Mouse (Mus musculus) MEL (cell line): ENCODE measurements around the gene Tnfrsf8. TPM values are rescaled to one million over a fixed set of nuclear protein-coding genes. Genes with fewer than 3 reads are reported as not detected.

Experiments
- DNase-seq: peaks from one replicate; pipeline ENCODE4 v3.0.0; 2011; ENCODE audit warnings: low read depth, low spot score
- H3K27ac ChIP-seq: 2 replicates; pipeline ENCODE4 v1.5.1; 2012; ENCODE audit warnings: low read depth, mild to moderate bottlenecking, control low read depth, low read length, moderate library complexity; ENCODE audit not compliant: control insufficient read depth
- H3K27me3 ChIP-seq, 2 experiments: fragments of 150-350 bp in 1 of 2; sonication (generic) in 1 of 2; 2 replicates each; pipeline ENCODE4 v1.6.1; 2012; ENCODE audit warnings: low read length in 2 of 2, mild to moderate bottlenecking in 2 of 2, improper control_type of control experiment in 1 of 2, moderate library complexity in 1 of 2; ENCODE audit not compliant: insufficient read depth in 2 of 2, control insufficient read depth in 1 of 2
- H3K36me3 ChIP-seq, 2 experiments: 2 replicates each; pipeline ENCODE4 v1.6.1; 2012 to 2014; ENCODE audit warnings: low read length in 2 of 2, improper control_type of control experiment in 1 of 2, inconsistent platforms in 1 of 2, mild to moderate bottlenecking in 1 of 2; ENCODE audit not compliant: insufficient read depth in 2 of 2, control insufficient read depth in 1 of 2
- H3K4me1 ChIP-seq, 2 experiments: fragments of 150-350 bp in 1 of 2; sonication (generic) in 1 of 2; 2 replicates each; pipeline ENCODE4 v1.6.1; 2012; ENCODE audit warnings: low read length in 2 of 2, improper control_type of control experiment in 1 of 2, mild to moderate bottlenecking in 1 of 2; ENCODE audit not compliant: insufficient read depth in 2 of 2, control insufficient read depth in 1 of 2
- H3K4me3 ChIP-seq, 2 experiments: fragments of 150-350 bp in 1 of 2; sonication (generic) in 1 of 2; 2 replicates each; pipeline ENCODE4 v1.5.1; 2012; ENCODE audit warnings: low read depth in 2 of 2, low read length in 2 of 2, mild to moderate bottlenecking in 2 of 2, moderate library complexity in 2 of 2, control low read depth in 1 of 2, improper control_type of control experiment in 1 of 2; ENCODE audit not compliant: control insufficient read depth in 1 of 2, insufficient read depth in 1 of 2
- H3K79me2 ChIP-seq: 2 replicates; pipeline ENCODE4 v1.6.1; 2012; ENCODE audit warnings: mild to moderate bottlenecking, low read length, moderate library complexity; ENCODE audit not compliant: control insufficient read depth, poor library complexity, insufficient read depth
- H3K9ac ChIP-seq: 2 replicates; pipeline ENCODE4 v1.6.1; 2012; ENCODE audit warnings: low read depth, mild to moderate bottlenecking, control low read depth, low read length, moderate library complexity; ENCODE audit not compliant: control insufficient read depth, poor library complexity, severe bottlenecking
- H3K9me3 ChIP-seq: fragments of 150-350 bp; sonication (generic); replicated peaks from 2 replicates; pipeline ENCODE4 v1.6.1; 2012; ENCODE audit warnings: mild to moderate bottlenecking, low read length, improper control_type of control experiment, moderate library complexity; ENCODE audit not compliant: insufficient read depth
- BHLHE40 ChIP-seq: IDR thresholded peaks from 2 replicates; pipeline ENCODE4 v1.6.1; 2012; ENCODE audit warnings: low read depth, mild to moderate bottlenecking, inconsistent platforms, low read length, improper control_type of control experiment, borderline replicate concordance
- E2F4 ChIP-seq: IDR thresholded peaks from 2 replicates; pipeline ENCODE4 v1.6.1; 2011; ENCODE audit warnings: low read depth, low read length, improper control_type of control experiment, borderline replicate concordance
- GABPA ChIP-seq: IDR thresholded peaks from 2 replicates; pipeline ENCODE4 v1.6.1; 2012; ENCODE audit warnings: low read depth, mild to moderate bottlenecking, inconsistent platforms, low read length, improper control_type of control experiment, moderate library complexity
- JUND ChIP-seq: IDR thresholded peaks from 2 replicates; pipeline ENCODE4 v1.6.1; 2011; ENCODE audit warnings: low read depth, mild to moderate bottlenecking, improper control_type of control experiment, low read length
- MAFK ChIP-seq: IDR thresholded peaks from 2 replicates; pipeline ENCODE4 v1.6.1; 2011; ENCODE audit warnings: low read depth, mild to moderate bottlenecking, low read length, improper control_type of control experiment, borderline replicate concordance
- MAX ChIP-seq: IDR thresholded peaks from 2 replicates; pipeline ENCODE4 v1.6.1; 2011; ENCODE audit warnings: low read length, improper control_type of control experiment
- MAZ ChIP-seq: IDR thresholded peaks from 2 replicates; pipeline ENCODE4 v1.6.1; 2012; ENCODE audit warnings: low read depth, mild to moderate bottlenecking, inconsistent platforms, low read length, improper control_type of control experiment
- MYB ChIP-seq: IDR thresholded peaks from 2 replicates; pipeline ENCODE4 v1.6.1; 2011; ENCODE audit warnings: mild to moderate bottlenecking, low read depth, low read length, improper control_type of control experiment
- TAL1 ChIP-seq: IDR thresholded peaks from 2 replicates; pipeline ENCODE4 v1.6.1; 2012; ENCODE audit warnings: mild to moderate bottlenecking, inconsistent platforms, low read length, moderate library complexity, mixed read lengths
- TBP ChIP-seq: IDR thresholded peaks from 2 replicates; pipeline ENCODE4 v1.8.0; 2011; ENCODE audit warnings: low read depth, low read length, improper control_type of control experiment
- UBTF ChIP-seq: IDR thresholded peaks from 2 replicates; pipeline ENCODE4 v1.6.1; 2012; ENCODE audit warnings: low read depth, mild to moderate bottlenecking, inconsistent platforms, low read length, improper control_type of control experiment, moderate library complexity, borderline replicate concordance; ENCODE audit not compliant: insufficient read depth
- USF1 ChIP-seq: IDR thresholded peaks from 2 replicates; pipeline ENCODE4 v1.6.1; 2014; ENCODE audit warnings: low read depth, mild to moderate bottlenecking, inconsistent platforms, low read length, improper control_type of control experiment, moderate library complexity
- USF2 ChIP-seq, 2 experiments: IDR thresholded peaks; 2 replicates each; pipeline ENCODE4 v1.6.1; 2011 to 2012; ENCODE audit warnings: improper control_type of control experiment in 2 of 2, low read length in 2 of 2, borderline replicate concordance in 1 of 2, inconsistent platforms in 1 of 2, low read depth in 1 of 2, mild to moderate bottlenecking in 1 of 2; ENCODE audit not compliant: insufficient read depth in 1 of 2
- ZKSCAN1 ChIP-seq: IDR thresholded peaks from 2 replicates; pipeline ENCODE4 v1.6.1; 2012; ENCODE audit warnings: low read depth, mild to moderate bottlenecking, inconsistent platforms, low read length, improper control_type of control experiment, moderate library complexity
- ZNF384 ChIP-seq: IDR thresholded peaks from 2 replicates; pipeline ENCODE4 v1.6.1; 2012; ENCODE audit warnings: low read depth, mild to moderate bottlenecking, inconsistent platforms, low read length, improper control_type of control experiment
- polyA plus RNA-seq, 2 experiments: library from polyadenylated mRNA; stranded (reverse) in 1 of 2; unstranded in 1 of 2; fragments of >175 nt in 1 of 2; fragments of >200 nt in 1 of 2; gene quantifications; 2 replicates each; pipeline versions ENCODE4 v1.2.1 to v1.2.4; 2012; ENCODE audit warnings: low replicate concordance in 2 of 2, low read depth in 1 of 2; ENCODE audit not compliant: insufficient read length in 2 of 2, insufficient read depth in 1 of 2, missing spikeins in 1 of 2
- total RNA-seq: library from RNA; depleted of rRNA; stranded (reverse); fragments of 300-350 nt; gene quantifications from 2 replicates; pipeline ENCODE4 v1.2.3, GENCODE M21; 2012

Tnfrsf8 gene
- total and polyA plus RNA-seq, 3 experiments, result not detected

DNA sequence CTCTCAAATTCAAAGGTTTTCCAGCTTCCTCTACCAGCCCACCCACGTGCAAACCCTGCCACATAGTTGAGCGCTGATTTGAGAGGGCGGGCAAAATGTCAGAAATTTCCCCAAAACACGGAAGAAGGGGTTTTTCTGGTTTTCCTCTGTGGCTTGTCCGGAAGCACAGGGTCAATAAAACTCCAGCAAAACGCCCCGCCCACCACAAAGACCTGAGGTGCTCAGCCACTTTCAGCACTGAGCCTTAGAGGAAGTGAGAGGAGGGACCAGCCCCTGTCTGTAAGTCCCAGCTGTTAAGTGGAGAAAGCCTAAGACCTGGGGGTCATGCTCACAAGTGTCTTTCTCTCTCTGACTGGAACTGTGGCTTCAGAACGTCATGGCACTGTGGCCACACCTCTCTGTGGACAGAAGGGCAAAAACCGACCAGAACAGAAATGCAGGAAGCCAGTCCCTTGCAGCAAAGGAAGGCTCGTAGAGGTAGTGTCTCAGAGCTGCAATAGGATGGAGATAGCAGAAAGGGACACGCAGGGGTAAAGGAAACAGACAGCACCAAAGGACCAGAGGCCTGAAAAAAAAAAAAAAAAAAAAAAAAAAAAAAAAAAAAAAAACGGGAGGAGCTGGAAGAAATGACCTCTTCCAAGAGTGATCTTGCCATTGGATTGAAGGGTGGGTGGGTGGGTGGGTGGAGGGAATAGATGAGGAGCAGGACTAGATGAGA, 14.6 kb downstream of the Tnfrsf8 start:
- Histone ChIP-seq H3K27ac (no peak overlapping the region), H3K79me2 (no peaks in the 10 kb centered on the region), H3K27me3 (no peaks in the 10 kb centered on the region), H3K36me3 (no peaks in the 10 kb centered on the region), H3K4me1 (0 out of 4 replicates have a peak, but pooled peaks cover 0 to 7% of the 10 kb centered on the region in 2 experiments), H3K4me3 (no peak overlapping the region), H3K9ac (no peak overlapping the region), H3K9me3 (no peaks in the 10 kb centered on the region)
- peak; percentile 19 for DNase-seq
- TF ChIP-seq TBP (no peak), GABPA (no peak), BHLHE40 (no peak), MYB (no peak), USF2 (IDR thresholded peaks at IDR 0.05; ENCODE audit: borderline replicate concordance in 1 of 2, insufficient read depth in 1 of 2, low read depth in 1 of 2, low read length in 2 of 2) (no peak), ZKSCAN1 (no peak), ZNF384 (0 out of 2 replicates have a peak, but pooled peaks have one; percentile 8)
- TF ChIP-seq, all 39 proteins: peak for 1

DNA sequence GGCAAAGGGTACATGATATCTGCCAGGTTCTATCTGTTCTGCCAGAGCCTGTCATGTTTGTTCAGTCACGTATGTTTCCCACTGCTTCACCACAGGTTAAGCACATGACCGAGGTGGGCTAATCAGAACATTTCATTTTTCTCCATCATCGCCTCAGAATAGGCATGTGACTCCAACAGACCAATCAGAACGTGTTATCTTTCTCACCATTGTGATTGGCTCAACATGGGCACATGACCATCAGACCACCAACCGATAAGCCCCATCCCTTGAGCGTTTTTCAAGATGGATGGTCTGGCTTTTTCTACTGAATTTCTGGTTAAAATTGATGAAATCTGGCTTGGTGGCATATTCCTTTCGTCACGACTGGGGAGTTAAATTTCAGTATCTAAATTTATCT, 15.6 kb downstream of the Tnfrsf8 start:
- H3K9ac ChIP-seq, result no peak overlapping the region
- H3K9me3 ChIP-seq, result no peaks in the 10 kb centered on the region
- TF ChIP-seq E2F4 (no peak), MAX (no peak), MAFK (no peak), USF1 (peak; percentile 66), BHLHE40 (no peak), JUND (no peak), UBTF (no peak)
- TF ChIP-seq, all 39 proteins: peak for 1
- H3K36me3 ChIP-seq, result no peaks in the 10 kb centered on the region
- no peak for DNase-seq
- no peaks in the 10 kb centered on the region for H3K27me3 ChIP-seq
- H3K4me1 ChIP-seq, result 0 out of 4 replicates have a peak, but pooled peaks cover 0 to 7% of the 10 kb centered on the region in 2 experiments
- H3K27ac ChIP-seq, result no peak overlapping the region
- no peaks in the 10 kb centered on the region for H3K79me2 ChIP-seq
- H3K4me3 ChIP-seq, result no peak overlapping the region

- TF ChIP-seq MAX (no peak), MAZ (no peak), TAL1 (no peak)
- Histone ChIP-seq H3K36me3 (no peaks in the 10 kb centered on the region), H3K9me3 (no peaks in the 10 kb centered on the region), H3K27ac (no peak overlapping the region), H3K27me3 (no peaks in the 10 kb centered on the region), H3K9ac (no peak overlapping the region), H3K79me2 (no peaks in the 10 kb centered on the region), H3K4me1 (0 out of 4 replicates have a peak, but pooled peaks cover 0 to 7% of the 10 kb centered on the region in 2 experiments), H3K4me3 (no peak overlapping the region)
- DNase-seq, result no peak
Measured at GRCm38 (mm10) chr4:145298846-145299245, 16.1 kb downstream of the Tnfrsf8 start.
